ENCODE assay signal across 8 mouse cellular contexts in the genomic region with DNA sequence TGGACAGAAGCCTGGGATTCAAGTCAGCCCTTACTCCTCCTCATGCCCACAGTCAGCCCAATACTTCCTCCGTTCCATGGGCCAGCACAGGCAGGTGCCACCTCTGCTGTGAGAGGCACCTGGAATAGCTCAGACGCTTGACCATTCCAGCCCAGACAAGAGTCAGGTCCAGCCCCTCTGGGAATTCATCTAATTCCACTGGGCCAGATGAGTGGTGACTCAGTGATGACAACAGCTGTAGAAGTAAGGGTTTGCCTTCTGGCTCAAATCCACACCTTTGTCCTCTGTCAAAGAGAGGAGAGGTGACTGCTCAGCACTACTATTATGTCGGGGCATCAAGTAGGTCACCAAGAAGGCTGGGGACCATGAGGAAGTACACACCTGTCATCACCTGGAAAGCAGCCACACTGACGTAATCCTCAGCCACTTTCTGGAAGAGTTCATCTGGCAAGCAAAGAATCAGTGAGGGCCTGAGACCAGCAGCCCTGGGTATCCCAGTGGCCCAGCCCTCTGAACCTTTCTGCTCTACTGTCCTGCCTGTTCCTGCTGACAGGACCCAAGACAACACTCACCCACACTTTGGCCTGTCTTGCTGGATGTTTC. TPM values are rescaled to one million over a fixed set of nuclear protein-coding genes. Genes with fewer than 3 reads are reported as not detected.
DNase-seq lines count a peak whose midpoint lies in the region; ATAC-seq and TF ChIP-seq lines count a peak whose summit lies in the region.

Gene Prelid1 (plus strand): TSS at position 570 of the 603 bp plus-strand sequence.

- no peaks in the 10 kb centered on the region for H3K9me3 ChIP-seq in kidney, embryonic 15.5 days (replicated peaks)
- H3K9me3 ChIP-seq in forebrain, embryonic 13.5 days (replicated peaks): no peaks in the 10 kb centered on the region
- H3K9me3 ChIP-seq in liver, embryonic 11.5 days (ENCODE audit: control insufficient read depth, low read length): no peaks in the 10 kb centered on the region

- DNase-seq in kidney, adult 18-20 months: no peak
- no peak for DNase-seq in adrenal gland, postnatal 10 days
- no peak for DNase-seq in liver, embryonic 11.5 days (ENCODE audit: low spot score)
- DNase-seq in natural killer cell, adult 2 months (ENCODE audit: low spot score in 2 of 2): no peak

- 84% methylated on average over 4 of the region's 4 CpGs for WGBS in kidney, embryonic 15.5 days
- 91% methylated on average over 4 of the region's 4 CpGs for WGBS in forebrain, embryonic 13.5 days
- WGBS in liver, embryonic 11.5 days: 79% methylated on average over 4 of the region's 4 CpGs
- WGBS in small intestine, adult 2 months: 45% methylated on average over 4 of the region's 4 CpGs

- H3K36me3 ChIP-seq in kidney, embryonic 15.5 days: peaks cover 76% of the 10 kb centered on the region
- peaks cover 73% of the 10 kb centered on the region for H3K36me3 ChIP-seq in forebrain, embryonic 13.5 days (ENCODE audit: poor library complexity, severe bottlenecking)
- peaks cover 31% of the 10 kb centered on the region for H3K36me3 ChIP-seq in liver, embryonic 11.5 days (ENCODE audit: control insufficient read depth, insufficient read depth, low read length)
- H3K36me3 ChIP-seq in small intestine, adult 2 months (ENCODE audit: control insufficient read depth, insufficient read depth, low read length): peaks cover 43% of the 10 kb centered on the region

- H3K9ac ChIP-seq in kidney, embryonic 15.5 days: peak within 1 kb of the TSS; percentile 92
- H3K9ac ChIP-seq in forebrain, embryonic 13.5 days: peak within 1 kb of the TSS; percentile 86
- peak within 1 kb of the TSS; percentile 97 for H3K9ac ChIP-seq in liver, embryonic 11.5 days (ENCODE audit: low read depth, low read length)

- TF ChIP-seq CTCF in small intestine, adult 2 months (IDR thresholded peaks at IDR 0.05; ENCODE audit: extremely low read depth, insufficient read length, insufficient replicate concordance, low read depth, low read length): no peak

- peak within 1 kb of the TSS; percentile 82; the same call in 1 of the 2 replicates for H3K27ac ChIP-seq in kidney, embryonic 15.5 days
- peak within 1 kb of the TSS; percentile 45; the same call in 1 of the 2 replicates for H3K27ac ChIP-seq in forebrain, embryonic 13.5 days
- peak within 1 kb of the TSS; percentile 72 for H3K27ac ChIP-seq in liver, embryonic 11.5 days (ENCODE audit: low read depth, low read length)
- no peak within 1 kb of the TSS; the same call in 1 of the 2 replicates for H3K27ac ChIP-seq in small intestine, adult 2 months (ENCODE audit: insufficient read depth, low read depth, low read length)

- H3K4me3 ChIP-seq in kidney, embryonic 15.5 days (replicated peaks): peak within 1 kb of the TSS; percentile 83
- H3K4me3 ChIP-seq in forebrain, embryonic 13.5 days: peak within 1 kb of the TSS; percentile 85
- peak within 1 kb of the TSS; percentile 94 for H3K4me3 ChIP-seq in liver, embryonic 11.5 days (ENCODE audit: low read depth, low read length)
- peak within 1 kb of the TSS; percentile 71 for H3K4me3 ChIP-seq in small intestine, adult 2 months (ENCODE audit: low read depth, low read length)

- H3K4me2 ChIP-seq in kidney, embryonic 15.5 days: peak within 1 kb of the TSS; percentile 92
- peak within 1 kb of the TSS; percentile 99 for H3K4me2 ChIP-seq in forebrain, embryonic 13.5 days
- H3K4me2 ChIP-seq in liver, embryonic 11.5 days: peak within 1 kb of the TSS; percentile 99

- no peaks in the 10 kb centered on the region for H3K27me3 ChIP-seq in kidney, embryonic 15.5 days
- H3K27me3 ChIP-seq in forebrain, embryonic 13.5 days: no peaks in the 10 kb centered on the region
- no peaks in the 10 kb centered on the region for H3K27me3 ChIP-seq in liver, embryonic 11.5 days (replicated peaks; ENCODE audit: control insufficient read depth, insufficient read depth, low read length)
- no peaks in the 10 kb centered on the region for H3K27me3 ChIP-seq in small intestine, adult 2 months (ENCODE audit: control insufficient read depth, insufficient read depth, low read length)

- H3K4me1 ChIP-seq in kidney, embryonic 15.5 days: peaks cover 33% of the 10 kb centered on the region
- H3K4me1 ChIP-seq in forebrain, embryonic 13.5 days: peaks cover 35% of the 10 kb centered on the region
- H3K4me1 ChIP-seq in liver, embryonic 11.5 days (replicated peaks; ENCODE audit: control insufficient read depth, insufficient read depth, low read length): peaks cover 18% of the 10 kb centered on the region
- H3K4me1 ChIP-seq in small intestine, adult 2 months (ENCODE audit: control insufficient read depth, insufficient read depth, insufficient read length, low read length): peaks cover 19% of the 10 kb centered on the region

- TF ChIP-seq POLR2A in small intestine, adult 2 months (IDR thresholded peaks at IDR 0.05; ENCODE audit: low read depth, low read length): no peak

- ATAC-seq in kidney, embryonic 15.5 days (replicated peaks; ENCODE audit: low FRiP score): no peak
- ATAC-seq in forebrain, embryonic 13.5 days: no peak
- ATAC-seq in hematopoietic stem cell, adult 5-6 weeks (replicated peaks in 1 of 2; ENCODE audit: insufficient read depth in 1 of 2, low FRiP score in 2 of 2, low TSS enrichment in 1 of 2, low read depth in 1 of 2, poor library complexity in 2 of 2, severe bottlenecking in 2 of 2): no peak
- no peak for ATAC-seq in liver, embryonic 11.5 days (replicated peaks; ENCODE audit: low FRiP score)

RNA-seq across cellular contexts. Expression of gene Prelid1, which starts in this region (rescaled TPM):
- 439 and 464 TPM in 2 replicates for polyA plus RNA-seq in kidney, embryonic 15.5 days (2015; fragmentation: Nextera tagmentation; extraction: Ambion mirVana)
- total RNA-seq in adrenal gland, postnatal 10 days (2021): 100 to 1,000 TPM; 168 to 185 TPM
- 309 and 331 TPM in 2 replicates for polyA plus RNA-seq in forebrain, embryonic 13.5 days (2015; fragmentation: Nextera tagmentation; extraction: Ambion mirVana)
- 66.6 and 67.8 TPM in 2 replicates for total RNA-seq in hematopoietic stem cell, adult 5-6 weeks (2017)
- 493 and 494 TPM in 2 replicates for polyA plus RNA-seq in liver, embryonic 11.5 days (2014; fragmentation: Nextera tagmentation; extraction: Ambion mirVana)
- 383 and 921 TPM in 2 replicates for polyA plus RNA-seq in small intestine, adult 2 months (2012; rRNA removed)
